Mouse (Mus musculus) kidney, adult 2 months (tissue): ENCODE results near the gene Gnpda2.

Experiments used
- CTCF ChIP-seq: fragments of 200-500 bp; conservative IDR thresholded peaks from 2 replicates; pipeline ENCODE4 v1.5.1; 2011; ENCODE audit warnings: low read depth, mild to moderate bottlenecking, control low read depth, low read length, moderate library complexity, mixed read lengths; ENCODE audit not compliant: insufficient read depth, insufficient read length
- POLR2A ChIP-seq: fragments of 200-500 bp; IDR thresholded peaks from one replicate; pipeline ENCODE4 v1.6.1; 2011; ENCODE audit warnings: low read depth, low read length, control low read depth

DNA sequence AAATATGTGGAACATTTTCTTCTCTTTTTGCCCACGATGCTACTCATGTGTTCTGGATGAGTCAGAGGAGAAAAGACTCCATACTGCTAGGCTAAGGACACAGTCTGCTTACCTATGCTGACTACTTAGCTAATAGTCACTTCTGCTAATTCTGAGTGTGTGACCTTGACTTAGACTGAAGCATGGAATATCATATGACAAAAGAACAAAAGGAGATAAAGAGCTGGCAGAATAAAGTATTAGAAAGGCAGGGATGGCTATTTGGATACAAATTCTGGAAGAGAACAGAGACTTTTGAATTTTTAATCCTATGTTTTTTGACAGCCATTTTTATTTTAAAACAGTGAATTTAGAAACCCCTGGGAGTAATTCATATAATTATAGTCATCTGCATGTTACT, 50.5 kb downstream of the Gnpda2 start:
- TF ChIP-seq CTCF: no peak
- no peak for TF ChIP-seq POLR2A
